Mouse (Mus musculus): Measurements from ENCODE around the gene Cldn10. TPM values are rescaled to one million over a fixed set of nuclear protein-coding genes. Genes with fewer than 3 reads are reported as not detected.
A peak's percentile ranks its signal among the peaks of the same experiment; 100 is the strongest.

Cldn10 gene
- polyA plus RNA-seq, 1 experiment from 2014 or later: 1.5 TPM

DNA sequence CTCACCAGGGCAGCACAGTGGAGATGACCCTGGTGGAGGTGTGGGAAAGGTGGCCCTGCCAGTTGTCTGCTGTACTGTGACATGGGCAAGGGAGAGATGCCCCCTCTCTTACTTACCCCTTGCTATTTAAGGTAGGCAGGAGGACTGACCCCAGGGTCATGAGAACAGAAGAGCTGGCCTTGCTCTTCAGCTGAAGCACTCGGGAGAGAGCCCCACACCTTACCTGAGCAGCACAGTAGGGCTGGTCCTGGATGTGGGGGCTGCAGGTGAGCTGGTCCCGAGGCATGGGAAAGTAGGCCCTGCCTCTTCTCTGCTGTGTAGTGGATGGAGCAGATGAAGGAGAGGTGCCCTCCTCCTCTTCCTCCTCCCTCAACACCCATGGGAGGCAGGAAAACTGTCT, 11.3 kb upstream of the Cldn10 start:
- Histone ChIP-seq H3K36me3 (ENCODE audit: control insufficient read depth, insufficient read depth) (no peaks in the 10 kb centered on the region), H3K4me3 (ENCODE audit: low read depth, low read length) (no peak overlapping the region), H3K4me2 (replicated peaks; ENCODE audit: low read depth) (no peak overlapping the region), H3K27ac (ENCODE audit: low read depth, low read length) (no peak overlapping the region), H3K27me3 (replicated peaks; ENCODE audit: control insufficient read depth, insufficient read depth, low read length) (no peaks in the 10 kb centered on the region), H3K9me3 (ENCODE audit: control insufficient read depth) (no peaks in the 10 kb centered on the region), H3K9ac (ENCODE audit: low read depth, low read length) (no peak overlapping the region), H3K4me1 (replicated peaks; ENCODE audit: control insufficient read depth, insufficient read depth, low read length) (no peaks in the 10 kb centered on the region)
- no peak for TF ChIP-seq CTCF (IDR thresholded peaks at IDR 0.05; ENCODE audit: low read depth)
- no peak for ATAC-seq
- WGBS: 94% methylated on average over 2 of the region's 2 CpGs

DNA sequence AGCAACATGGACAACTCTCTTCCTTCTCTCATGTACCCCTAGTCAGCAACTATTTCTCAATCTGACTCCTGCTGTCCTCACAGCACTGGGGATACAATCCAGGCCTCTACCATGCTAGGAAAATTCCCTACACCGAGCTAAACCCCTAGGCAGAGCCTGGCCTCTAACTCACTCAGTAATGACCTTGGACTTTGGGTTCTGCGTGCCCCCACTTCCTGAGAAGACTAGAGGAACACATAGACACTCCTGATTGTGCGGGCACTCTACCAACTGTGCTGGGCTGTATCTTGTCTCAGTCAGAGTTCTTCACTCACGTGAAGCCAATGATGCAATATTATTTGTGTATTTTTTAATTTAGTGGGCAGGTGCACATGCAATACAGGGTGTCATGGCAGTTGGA, 10.2 kb upstream of the Cldn10 start:
- TF ChIP-seq CTCF (IDR thresholded peaks at IDR 0.05; ENCODE audit: low read depth): no peak
- Histone ChIP-seq H3K4me2 (replicated peaks; ENCODE audit: low read depth) (no peak overlapping the region), H3K4me3 (ENCODE audit: low read depth, low read length) (no peak overlapping the region), H3K9me3 (ENCODE audit: control insufficient read depth) (no peaks in the 10 kb centered on the region), H3K4me1 (replicated peaks; ENCODE audit: control insufficient read depth, insufficient read depth, low read length) (no peaks in the 10 kb centered on the region), H3K27me3 (replicated peaks; ENCODE audit: control insufficient read depth, insufficient read depth, low read length) (no peaks in the 10 kb centered on the region), H3K9ac (ENCODE audit: low read depth, low read length) (no peak overlapping the region), H3K27ac (ENCODE audit: low read depth, low read length) (no peak overlapping the region), H3K36me3 (ENCODE audit: control insufficient read depth, insufficient read depth) (no peaks in the 10 kb centered on the region)
- WGBS: 80% methylated on average over 4 of the region's 4 CpGs
- ATAC-seq: no peak

DNA sequence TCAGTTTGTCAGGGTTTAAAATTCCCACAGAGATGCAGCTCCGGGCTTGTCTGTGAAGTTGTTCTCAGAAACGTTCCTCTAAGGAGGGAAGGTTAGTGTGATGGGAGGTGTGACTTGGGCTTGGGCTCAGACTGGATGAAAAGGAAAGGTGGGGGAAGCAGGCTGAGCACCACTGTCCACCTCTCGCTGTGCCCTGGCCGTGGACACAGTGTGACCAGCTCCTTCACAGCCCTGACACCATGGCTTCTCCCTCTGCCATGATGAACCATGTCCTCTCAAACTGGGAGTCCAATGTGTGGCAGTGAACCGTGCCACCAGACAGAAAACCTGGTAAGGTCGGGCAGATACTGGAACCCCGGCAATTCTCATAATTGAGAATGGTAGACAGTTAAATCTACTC, 6.1 kb upstream of the Cldn10 start:
- no peaks in the 10 kb centered on the region for H3K27me3 ChIP-seq (replicated peaks; ENCODE audit: control insufficient read depth, insufficient read depth, low read length)
- H3K9me3 ChIP-seq (ENCODE audit: control insufficient read depth): no peaks in the 10 kb centered on the region
- H3K9ac ChIP-seq (ENCODE audit: low read depth, low read length): no peak overlapping the region
- no peak overlapping the region for H3K4me3 ChIP-seq (ENCODE audit: low read depth, low read length)
- WGBS: 84% methylated on average over 7 of the region's 7 CpGs
- H3K36me3 ChIP-seq (ENCODE audit: control insufficient read depth, insufficient read depth): no peaks in the 10 kb centered on the region
- ATAC-seq: no peak
- H3K4me1 ChIP-seq (replicated peaks; ENCODE audit: control insufficient read depth, insufficient read depth, low read length): no peaks in the 10 kb centered on the region
- no peak overlapping the region for H3K4me2 ChIP-seq (replicated peaks; ENCODE audit: low read depth)
- no peak for TF ChIP-seq CTCF (IDR thresholded peaks at IDR 0.05; ENCODE audit: low read depth)
- no peak overlapping the region for H3K27ac ChIP-seq (ENCODE audit: low read depth, low read length)

DNA sequence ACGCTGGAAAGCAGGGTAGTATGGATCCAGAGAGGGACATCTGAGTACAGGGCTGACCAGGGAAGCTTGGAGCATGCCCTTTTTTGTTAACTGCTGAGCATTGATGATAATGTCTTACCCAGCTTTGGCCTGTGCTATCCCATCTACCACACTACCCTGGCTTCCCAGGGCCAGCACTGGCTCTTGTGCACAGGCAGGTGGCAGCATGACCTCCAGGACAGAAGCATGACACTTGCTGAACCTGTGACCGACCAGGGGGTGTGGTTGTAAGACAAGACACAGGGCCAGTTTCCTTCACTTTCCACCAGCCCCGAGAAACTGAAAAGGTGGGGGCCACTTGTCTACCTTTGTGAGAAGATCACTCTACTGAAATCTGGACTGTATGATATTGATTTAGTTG, 5.5 kb upstream of the Cldn10 start:
- Histone ChIP-seq H3K4me3 (ENCODE audit: low read depth, low read length) (no peak overlapping the region), H3K9me3 (ENCODE audit: control insufficient read depth) (no peaks in the 10 kb centered on the region), H3K4me2 (replicated peaks; ENCODE audit: low read depth) (no peak overlapping the region), H3K27me3 (replicated peaks; ENCODE audit: control insufficient read depth, insufficient read depth, low read length) (no peaks in the 10 kb centered on the region), H3K27ac (ENCODE audit: low read depth, low read length) (no peak overlapping the region), H3K36me3 (ENCODE audit: control insufficient read depth, insufficient read depth) (no peaks in the 10 kb centered on the region), H3K9ac (ENCODE audit: low read depth, low read length) (no peak overlapping the region), H3K4me1 (replicated peaks; ENCODE audit: control insufficient read depth, insufficient read depth, low read length) (no peaks in the 10 kb centered on the region)
- no peak for ATAC-seq
- TF ChIP-seq CTCF (IDR thresholded peaks at IDR 0.05; ENCODE audit: low read depth): peak; percentile 45
- 44% methylated on average over 3 of the region's 3 CpGs for WGBS

DNA sequence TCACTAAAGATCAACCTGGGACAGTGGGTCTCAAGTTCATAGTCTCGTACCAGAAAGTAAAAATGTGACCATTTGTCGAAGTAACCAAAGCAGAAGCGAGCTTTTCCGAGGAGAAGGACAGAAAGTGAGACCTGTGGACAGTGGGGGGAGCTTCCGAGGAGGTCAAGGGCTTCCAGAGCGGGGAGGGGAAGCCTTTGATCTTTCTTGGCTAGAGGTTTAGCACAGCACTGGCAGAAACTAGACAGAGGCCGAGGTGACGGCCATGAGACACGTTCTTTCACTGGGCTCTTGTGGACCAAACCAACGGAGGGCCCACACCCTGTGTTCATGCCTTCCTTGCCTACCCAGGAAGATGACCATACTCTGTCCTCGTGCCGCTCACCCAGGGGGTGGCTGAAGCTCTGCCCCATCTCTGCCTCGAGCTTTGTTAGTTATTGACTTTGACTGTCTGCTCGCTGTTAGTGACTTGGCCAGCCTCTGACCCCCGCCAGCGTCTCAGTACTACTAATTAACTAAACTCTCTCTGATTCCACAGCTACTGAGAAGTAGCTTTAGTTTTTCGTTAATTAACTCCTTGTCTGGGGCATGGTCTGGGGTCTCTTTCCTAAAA, 4.3 kb upstream of the Cldn10 start:
- Histone ChIP-seq H3K4me3 (ENCODE audit: low read depth, low read length) (no peak overlapping the region), H3K9ac (ENCODE audit: low read depth, low read length) (no peak overlapping the region), H3K9me3 (ENCODE audit: control insufficient read depth) (no peaks in the 10 kb centered on the region), H3K27ac (ENCODE audit: low read depth, low read length) (no peak overlapping the region), H3K36me3 (ENCODE audit: control insufficient read depth, insufficient read depth) (no peaks in the 10 kb centered on the region), H3K4me2 (replicated peaks; ENCODE audit: low read depth) (no peak overlapping the region), H3K27me3 (replicated peaks; ENCODE audit: control insufficient read depth, insufficient read depth, low read length) (no peaks in the 10 kb centered on the region), H3K4me1 (replicated peaks; ENCODE audit: control insufficient read depth, insufficient read depth, low read length) (no peaks in the 10 kb centered on the region)
- TF ChIP-seq CTCF (IDR thresholded peaks at IDR 0.05; ENCODE audit: low read depth): no peak
- ATAC-seq: no peak
- 69% methylated on average over 17 of the region's 17 CpGs for WGBS

DNA sequence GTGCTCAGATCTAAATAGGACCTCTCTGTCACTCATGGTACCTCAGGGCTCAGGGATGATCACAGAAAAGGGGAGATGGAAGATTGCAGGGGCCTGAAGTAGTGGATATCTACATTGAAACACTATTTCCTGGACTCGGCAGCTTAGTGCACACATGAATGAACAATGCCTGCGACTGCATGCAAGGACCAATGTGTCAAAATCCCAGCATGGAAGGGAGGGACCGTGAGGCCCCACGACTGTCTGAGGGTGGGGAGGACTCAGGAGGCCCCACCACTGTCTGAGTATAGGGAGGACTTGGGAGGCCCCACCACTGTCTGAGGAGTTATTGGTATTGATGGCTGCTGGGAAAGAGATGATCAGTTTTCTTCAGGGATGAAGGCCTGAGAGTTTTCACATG, 2.5 kb downstream of the Cldn10 start:
- ATAC-seq: no peak
- no peaks in the 10 kb centered on the region for H3K36me3 ChIP-seq (ENCODE audit: control insufficient read depth, insufficient read depth)
- H3K27ac ChIP-seq (ENCODE audit: low read depth, low read length): no peak overlapping the region
- no peak overlapping the region for H3K9ac ChIP-seq (ENCODE audit: low read depth, low read length)
- H3K4me1 ChIP-seq (replicated peaks; ENCODE audit: control insufficient read depth, insufficient read depth, low read length): no peaks in the 10 kb centered on the region
- H3K4me3 ChIP-seq (ENCODE audit: low read depth, low read length): no peak overlapping the region
- H3K27me3 ChIP-seq (replicated peaks; ENCODE audit: control insufficient read depth, insufficient read depth, low read length): no peaks in the 10 kb centered on the region
- WGBS: 81% methylated on average over 4 of the region's 4 CpGs
- no peaks in the 10 kb centered on the region for H3K9me3 ChIP-seq (ENCODE audit: control insufficient read depth)
- no peak for TF ChIP-seq CTCF (IDR thresholded peaks at IDR 0.05; ENCODE audit: low read depth)
- H3K4me2 ChIP-seq (replicated peaks; ENCODE audit: low read depth): no peak overlapping the region

DNA sequence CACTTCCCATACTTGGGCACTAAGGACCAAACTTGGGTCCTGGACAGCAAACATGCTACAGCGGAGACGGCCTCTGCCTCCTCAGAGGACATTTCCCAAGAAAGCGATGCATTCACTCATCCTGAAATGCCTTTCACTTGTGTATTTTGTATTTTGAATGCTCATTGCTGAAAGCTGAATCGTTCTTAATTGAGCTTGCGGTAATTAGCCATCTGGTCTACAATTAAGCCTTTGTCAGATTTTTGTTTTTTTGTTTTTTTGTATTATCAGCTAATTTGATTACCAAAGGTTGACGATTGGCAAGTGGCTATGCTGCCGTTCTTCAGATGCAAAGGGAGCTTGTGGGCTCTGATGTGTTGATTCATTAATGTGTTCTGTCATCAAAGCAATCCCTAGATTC, 5.2 kb downstream of the Cldn10 start:
- no peak overlapping the region for H3K9ac ChIP-seq (ENCODE audit: low read depth, low read length)
- H3K4me1 ChIP-seq (replicated peaks; ENCODE audit: control insufficient read depth, insufficient read depth, low read length): no peaks in the 10 kb centered on the region
- no peak overlapping the region for H3K4me3 ChIP-seq (ENCODE audit: low read depth, low read length)
- WGBS: 92% methylated on average over 7 of the region's 7 CpGs
- no peak for TF ChIP-seq CTCF (IDR thresholded peaks at IDR 0.05; ENCODE audit: low read depth)
- no peak for ATAC-seq
- no peaks in the 10 kb centered on the region for H3K9me3 ChIP-seq (ENCODE audit: control insufficient read depth)
- H3K36me3 ChIP-seq (ENCODE audit: control insufficient read depth, insufficient read depth): no peaks in the 10 kb centered on the region
- H3K27me3 ChIP-seq (replicated peaks; ENCODE audit: control insufficient read depth, insufficient read depth, low read length): no peaks in the 10 kb centered on the region
- no peak overlapping the region for H3K27ac ChIP-seq (ENCODE audit: low read depth, low read length)
- no peak overlapping the region for H3K4me2 ChIP-seq (replicated peaks; ENCODE audit: low read depth)
